27 mouse cellular contexts compared by ENCODE assay signal in genomic region chr5:99450463-99450862, GRCm38 (mm10).
DNase-seq lines count a peak whose midpoint lies in the region; ATAC-seq and TF ChIP-seq lines count a peak whose summit lies in the region.
"Had no signal": no experiment of that assay in that cellular context is flagged by ENCODE, and none has a peak within 500 bp of the region (broad histone marks: within the 10 kb centered on the region; RNA-seq: fewer than 3 reads in every experiment).

No protein-coding gene starts in this region.

- H3K27ac ChIP-seq in forebrain, embryonic 15.5 days (replicated peaks): peak overlapping the region; percentile 20; the same call in 1 of the 2 replicates
- H3K27ac ChIP-seq in forebrain, embryonic 11.5 days (ENCODE audit: low read depth, low read length): no peak overlapping the region
- peak overlapping the region; percentile 83 for H3K27ac ChIP-seq in lung, embryonic 14.5 days (ENCODE audit: low read depth)
- no peak overlapping the region for H3K27ac ChIP-seq in lung, postnatal 0 days (ENCODE audit: low read length)
- 0 out of 2 replicates have a peak overlapping the region, but pooled peaks have one; percentile 23 for H3K27ac ChIP-seq in neural tube, embryonic 13.5 days (replicated peaks)
- H3K27ac ChIP-seq: heart, embryonic 15.5 days; hindbrain, embryonic 10.5 days had no signal

- TF ChIP-seq EP300 in lung, postnatal 0 days (IDR thresholded peaks at IDR 0.05): no peak

- no peak for ATAC-seq in forebrain, embryonic 15.5 days (replicated peaks)
- ATAC-seq in forebrain, embryonic 11.5 days (replicated peaks; ENCODE audit: low FRiP score): no peak
- ATAC-seq in lung, embryonic 14.5 days (ENCODE audit: insufficient read depth): peak; percentile 85
- peak; percentile 69 for ATAC-seq in lung, postnatal 0 days
- no peak for ATAC-seq in neural tube, embryonic 13.5 days (ENCODE audit: low read depth)
- ATAC-seq: forebrain, embryonic 14.5 days; hindbrain, embryonic 16.5 days; Patski had no signal

- no peak for TF ChIP-seq CTCF in lung, embryonic 14.5 days (IDR thresholded peaks at IDR 0.05; ENCODE audit: low read depth)
- peak; percentile 29 for TF ChIP-seq CTCF in lung, postnatal 0 days (IDR thresholded peaks at IDR 0.05)
- no peak for TF ChIP-seq CTCF in lung, adult 2 months (IDR thresholded peaks at IDR 0.05; ENCODE audit: insufficient read depth, low read length)

- 75% methylated on average over 3 of the region's 3 CpGs for WGBS in forebrain, embryonic 15.5 days
- WGBS in forebrain, embryonic 11.5 days: 82% methylated on average over 3 of the region's 3 CpGs
- 41% methylated on average over 3 of the region's 3 CpGs for WGBS in lung, embryonic 14.5 days
- 50% methylated on average over 3 of the region's 3 CpGs for WGBS in lung, postnatal 0 days
- 66% methylated on average over 3 of the region's 3 CpGs for WGBS in lung, adult 2 months
- WGBS in neural tube, embryonic 13.5 days: 74% methylated on average over 3 of the region's 3 CpGs

- H3K4me3 ChIP-seq in forebrain, embryonic 15.5 days: no peak overlapping the region
- no peak overlapping the region for H3K4me3 ChIP-seq in forebrain, embryonic 11.5 days (ENCODE audit: low read depth, low read length)
- H3K4me3 ChIP-seq in lung, embryonic 14.5 days (ENCODE audit: low read depth, low read length): no peak overlapping the region
- no peak overlapping the region for H3K4me3 ChIP-seq in lung, postnatal 0 days (ENCODE audit: low read depth, low read length)
- H3K4me3 ChIP-seq in lung, adult 2 months (replicated peaks; ENCODE audit: extremely low read depth, low read depth, low read length): no peak overlapping the region
- no peak overlapping the region for H3K4me3 ChIP-seq in neural tube, embryonic 13.5 days
- H3K4me3 ChIP-seq: heart, embryonic 12.5 days; heart, embryonic 15.5 days; hindbrain, embryonic 10.5 days; hindbrain, embryonic 13.5 days had no signal

- no peak overlapping the region for H3K9ac ChIP-seq in forebrain, embryonic 15.5 days (replicated peaks)
- no peak overlapping the region for H3K9ac ChIP-seq in forebrain, embryonic 11.5 days (ENCODE audit: low read length)
- H3K9ac ChIP-seq in lung, embryonic 14.5 days: no peak overlapping the region
- H3K9ac ChIP-seq in lung, postnatal 0 days (replicated peaks; ENCODE audit: low read depth): no peak overlapping the region
- no peak overlapping the region for H3K9ac ChIP-seq in neural tube, embryonic 13.5 days
- H3K9ac ChIP-seq: heart, embryonic 12.5 days; heart, embryonic 15.5 days; hindbrain, embryonic 13.5 days had no signal

- no peaks in the 10 kb centered on the region for H3K9me3 ChIP-seq in forebrain, embryonic 15.5 days
- H3K9me3 ChIP-seq in forebrain, embryonic 11.5 days (ENCODE audit: control insufficient read depth, low read length): no peaks in the 10 kb centered on the region; the same call in 1 of the 2 replicates
- H3K9me3 ChIP-seq in lung, embryonic 14.5 days (ENCODE audit: low read depth, low read length): no peaks in the 10 kb centered on the region
- H3K9me3 ChIP-seq in lung, postnatal 0 days (ENCODE audit: low read length): no peaks in the 10 kb centered on the region
- H3K9me3 ChIP-seq in neural tube, embryonic 13.5 days: no peaks in the 10 kb centered on the region
- H3K9me3 ChIP-seq: heart, embryonic 12.5 days; heart, embryonic 15.5 days; hindbrain, embryonic 10.5 days; hindbrain, embryonic 13.5 days had no signal

- no peak for TF ChIP-seq POLR2A in lung, adult 2 months (IDR thresholded peaks at IDR 0.05; ENCODE audit: borderline replicate concordance, extremely low read depth, low read depth, low read length)

- no peak for DNase-seq in forebrain, embryonic 11.5 days (ENCODE audit: low spot score)
- DNase-seq in lung, embryonic 14.5 days: peak; percentile 69
- DNase-seq in lung, postnatal 4 days: no peak
- peak; percentile 71 for DNase-seq in lung, postnatal 0 days (ENCODE audit: low spot score)
- DNase-seq in lung, adult 2 months: no peak
- no peak for DNase-seq in neural tube, embryonic 10.5 days (ENCODE audit: extremely low spot score, low spot score)
- DNase-seq: adrenal gland, postnatal 10 days; adrenal gland, postnatal 36 days; B cell, adult 2 months; cerebellum, adult 18-20 months; cerebellum, adult 9-10 months; cerebellum, postnatal 14 days; gastrocnemius, postnatal 10 days; gastrocnemius, postnatal 36 days; heart, postnatal 10 days; heart, postnatal 36 days had no signal

- H3K4me1 ChIP-seq in forebrain, embryonic 15.5 days: peaks cover 32% of the 10 kb centered on the region
- peaks cover 2% of the 10 kb centered on the region; the same call in 1 of the 2 replicates for H3K4me1 ChIP-seq in forebrain, embryonic 11.5 days (replicated peaks; ENCODE audit: control insufficient read depth, insufficient read depth, low read length)
- peaks cover 12% of the 10 kb centered on the region; the same call in 1 of the 2 replicates for H3K4me1 ChIP-seq in lung, embryonic 14.5 days (ENCODE audit: insufficient read depth)
- H3K4me1 ChIP-seq in lung, postnatal 0 days (ENCODE audit: insufficient read depth, low read depth, low read length): peaks cover 5% of the 10 kb centered on the region; the same call in 1 of the 2 replicates
- H3K4me1 ChIP-seq in lung, adult 2 months (ENCODE audit: control insufficient read depth, insufficient read depth, low read length): peaks cover 2% of the 10 kb centered on the region
- peaks cover 14% of the 10 kb centered on the region for H3K4me1 ChIP-seq in neural tube, embryonic 13.5 days (replicated peaks)

- H3K4me2 ChIP-seq in forebrain, embryonic 15.5 days (replicated peaks): no peak overlapping the region
- no peak overlapping the region for H3K4me2 ChIP-seq in forebrain, embryonic 11.5 days (ENCODE audit: low read depth, low read length, severe bottlenecking)
- 0 out of 2 replicates have a peak overlapping the region, but pooled peaks have one; percentile 23 for H3K4me2 ChIP-seq in lung, embryonic 14.5 days
- H3K4me2 ChIP-seq in lung, postnatal 0 days (replicated peaks; ENCODE audit: low read depth, low read length): no peak overlapping the region
- no peak overlapping the region for H3K4me2 ChIP-seq in neural tube, embryonic 13.5 days
- H3K4me2 ChIP-seq: heart, embryonic 12.5 days; heart, embryonic 15.5 days; hindbrain, embryonic 13.5 days had no signal

- no peaks in the 10 kb centered on the region for H3K27me3 ChIP-seq in forebrain, embryonic 15.5 days
- no peaks in the 10 kb centered on the region for H3K27me3 ChIP-seq in forebrain, embryonic 11.5 days (ENCODE audit: control insufficient read depth, insufficient read depth, low read length)
- no peaks in the 10 kb centered on the region for H3K27me3 ChIP-seq in lung, embryonic 14.5 days (ENCODE audit: insufficient read depth, low read length)
- H3K27me3 ChIP-seq in lung, postnatal 0 days (replicated peaks; ENCODE audit: insufficient read depth, low read length): no peaks in the 10 kb centered on the region
- H3K27me3 ChIP-seq in neural tube, embryonic 13.5 days: no peaks in the 10 kb centered on the region
- H3K27me3 ChIP-seq: CH12.LX; heart, embryonic 12.5 days; heart, embryonic 15.5 days; hindbrain, embryonic 13.5 days had no signal

- no peaks in the 10 kb centered on the region for H3K36me3 ChIP-seq in forebrain, embryonic 15.5 days
- no peaks in the 10 kb centered on the region for H3K36me3 ChIP-seq in forebrain, embryonic 11.5 days (ENCODE audit: control insufficient read depth, insufficient read depth, low read length)
- no peaks in the 10 kb centered on the region for H3K36me3 ChIP-seq in lung, embryonic 14.5 days (ENCODE audit: insufficient read depth)
- H3K36me3 ChIP-seq in lung, postnatal 0 days (ENCODE audit: insufficient read depth, low read length): no peaks in the 10 kb centered on the region
- no peaks in the 10 kb centered on the region for H3K36me3 ChIP-seq in neural tube, embryonic 13.5 days
- H3K36me3 ChIP-seq: G1E; heart, embryonic 12.5 days; heart, embryonic 15.5 days; hindbrain, embryonic 10.5 days; hindbrain, embryonic 13.5 days had no signal

Comparison
In these comparisons a context has a peak if more than half of its experiments do, and no peak if none do; other contexts are left out.
1. H3K27ac ChIP-seq: peak in forebrain, embryonic 15.5 days (single experiment), lung, embryonic 14.5 days (single experiment) and neural tube, embryonic 13.5 days (single experiment); none in forebrain, embryonic 11.5 days (single experiment) and lung, postnatal 0 days (single experiment).
2. DNase-seq: peak in lung, embryonic 14.5 days (single experiment) and lung, postnatal 0 days (single experiment); none in forebrain, embryonic 11.5 days (single experiment), lung, postnatal 4 days (0 of 2), lung, adult 2 months (single experiment) and neural tube, embryonic 10.5 days (single experiment).
3. ATAC-seq: peak in lung, embryonic 14.5 days (single experiment) and lung, postnatal 0 days (single experiment); none in forebrain, embryonic 15.5 days (single experiment), forebrain, embryonic 11.5 days (single experiment) and neural tube, embryonic 13.5 days (single experiment).